Mouse (Mus musculus): Measurements from ENCODE around the gene Olfr1229. TPM values are rescaled to one million over a fixed set of nuclear protein-coding genes. Genes with fewer than 3 reads are reported as not detected.

The Olfr1229 gene
- not detected in 2 replicates for polyA plus RNA-seq (2015; fragmentation: Nextera tagmentation; extraction: Ambion mirVana)

- no peaks in the 10 kb centered on the region for H3K27me3 ChIP-seq
- H3K4me1 ChIP-seq (replicated peaks) = no peaks in the 10 kb centered on the region
- no peak within 1 kb of the TSS for H3K4me3 ChIP-seq (replicated peaks)
- no peak within 1 kb of the TSS for H3K9ac ChIP-seq
- no peaks in the 10 kb centered on the region for H3K9me3 ChIP-seq (replicated peaks)
- no peak for DNase-seq
- H3K36me3 ChIP-seq = no peaks in the 10 kb centered on the region
- no peak within 1 kb of the TSS for H3K4me2 ChIP-seq
- H3K27ac ChIP-seq = no peak within 1 kb of the TSS
- 57% methylated on average over 2 of the region's 2 CpGs for WGBS (ENCODE audit: insufficient replicate concordance)
- ATAC-seq (ENCODE audit: low read depth) = no peak
These were observed at the start of gene Olfr1229 for GRCm38 (mm10) chr2:89287914-89288313. Olfr1229 (minus strand) TSS chr2:89288014.

GRCm38 (mm10) chr2:89329575-89329974 lies 41.8 kb upstream of the Olfr1229 start, which contains the start of gene Olfr1232:
Olfr1232 (minus strand) TSS chr2:89329675.
- DNase-seq (no peak), ATAC-seq (ENCODE audit: low read depth) (no peak)
- H3K4me3 ChIP-seq (replicated peaks) = no peak within 1 kb of the TSS

DNA sequence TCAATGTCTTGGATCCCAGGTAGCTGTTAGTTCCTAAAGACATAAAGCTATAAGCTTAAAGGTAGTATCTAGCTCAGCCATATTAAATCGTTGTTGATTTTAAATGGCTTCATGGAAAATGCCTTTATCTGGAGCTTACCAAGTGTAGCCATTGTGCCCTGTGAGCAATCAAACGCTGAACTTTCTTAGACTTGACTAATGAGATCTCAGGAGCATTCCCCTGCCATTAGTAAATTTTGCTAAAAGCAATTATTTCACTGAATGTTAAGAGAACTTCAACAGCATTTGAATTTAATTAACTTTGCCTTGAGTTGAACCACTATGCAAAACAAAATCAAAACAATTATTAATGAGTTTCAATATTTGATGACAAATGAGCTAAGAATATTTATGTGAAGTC lies 19.2 kb upstream of the Olfr1229 start, which contains the start of gene Olfr1231:
Olfr1231 (minus strand) TSS at position 101 of the 400 bp plus-strand sequence.
- no peaks in the 10 kb centered on the region for H3K4me1 ChIP-seq (replicated peaks)
- H3K9me3 ChIP-seq (replicated peaks) = no peaks in the 10 kb centered on the region
- WGBS (ENCODE audit: insufficient replicate concordance) = 46% methylated on average over 2 of the region's 2 CpGs
- no peaks in the 10 kb centered on the region for H3K27me3 ChIP-seq
- H3K4me2 ChIP-seq = no peak within 1 kb of the TSS
- no peak within 1 kb of the TSS for H3K9ac ChIP-seq
- no peak within 1 kb of the TSS for H3K4me3 ChIP-seq (replicated peaks)
- H3K27ac ChIP-seq = no peak within 1 kb of the TSS
- DNase-seq = no peak
- no peaks in the 10 kb centered on the region for H3K36me3 ChIP-seq
- ATAC-seq (ENCODE audit: low read depth) = no peak

More at GRCm38 (mm10) chr2:89329575-89329974, 41.8 kb upstream of the Olfr1229 start, which contains the start of gene Olfr1232:
- H3K9ac ChIP-seq = no peak within 1 kb of the TSS
- no peak within 1 kb of the TSS for H3K27ac ChIP-seq
- no peaks in the 10 kb centered on the region for H3K27me3 ChIP-seq
- H3K36me3 ChIP-seq = no peaks in the 10 kb centered on the region
- no peaks in the 10 kb centered on the region for H3K4me1 ChIP-seq (replicated peaks)
- H3K4me2 ChIP-seq = no peak within 1 kb of the TSS
- H3K9me3 ChIP-seq (replicated peaks) = no peaks in the 10 kb centered on the region

- no peak for ATAC-seq (ENCODE audit: low read depth)
- WGBS (ENCODE audit: insufficient replicate concordance) = 63% methylated on average over 1 of the region's 1 CpGs
These were observed 9.4 kb upstream of the Olfr1229 start, which contains the start of gene Olfr1230 for GRCm38 (mm10) chr2:89297168-89297567. Olfr1230 (minus strand) TSS chr2:89297268.

DNA sequence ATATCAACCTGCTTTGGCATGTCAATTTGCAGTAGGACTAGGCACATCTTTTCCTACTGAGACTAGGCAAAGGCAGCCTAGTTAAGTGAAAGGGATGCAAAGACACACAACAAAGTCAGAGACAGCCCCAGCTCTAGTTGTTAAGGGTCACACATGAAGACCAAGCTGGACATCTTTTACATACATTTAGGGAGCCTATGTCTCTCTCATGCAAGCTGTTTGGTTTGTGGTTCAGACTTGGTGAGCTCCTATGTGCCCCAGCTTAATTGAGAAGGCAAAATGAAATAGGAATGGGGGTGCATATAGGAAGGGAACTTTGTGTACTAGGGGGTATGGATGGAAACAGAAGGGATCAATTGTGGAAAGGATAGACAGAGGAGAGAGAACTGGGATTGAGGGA lies 33.9 kb downstream of the Olfr1229 start, which contains the start of gene Olfr1228:
Olfr1228 (minus strand) TSS at position 101 of the 400 bp plus-strand sequence.
- no peaks in the 10 kb centered on the region for H3K27me3 ChIP-seq
- H3K27ac ChIP-seq = no peak within 1 kb of the TSS
- H3K4me1 ChIP-seq (replicated peaks) = no peaks in the 10 kb centered on the region
- H3K4me3 ChIP-seq (replicated peaks) = no peak within 1 kb of the TSS
- ATAC-seq (ENCODE audit: low read depth) (no peak), DNase-seq (no peak)
- no peaks in the 10 kb centered on the region for H3K9me3 ChIP-seq (replicated peaks)
- H3K9ac ChIP-seq = no peak within 1 kb of the TSS
- H3K36me3 ChIP-seq = no peaks in the 10 kb centered on the region
- H3K4me2 ChIP-seq = no peak within 1 kb of the TSS

More at GRCm38 (mm10) chr2:89297168-89297567, 9.4 kb upstream of the Olfr1229 start, which contains the start of gene Olfr1230:
- Histone ChIP-seq H3K4me1 (replicated peaks) (no peaks in the 10 kb centered on the region), H3K9ac (no peak within 1 kb of the TSS), H3K9me3 (replicated peaks) (no peaks in the 10 kb centered on the region), H3K27me3 (no peaks in the 10 kb centered on the region), H3K36me3 (no peaks in the 10 kb centered on the region), H3K4me3 (replicated peaks) (no peak within 1 kb of the TSS), H3K4me2 (no peak within 1 kb of the TSS), H3K27ac (no peak within 1 kb of the TSS)
- no peak for DNase-seq

Other genes with a start within 250 kb of the Olfr1229 start
- gene Olfr1218, start 226.8 kb downstream of the Olfr1229 start, polyA plus RNA-seq (2015; fragmentation: Nextera tagmentation; extraction: Ambion mirVana) = not detected in 2 replicates
- not detected in 2 replicates for gene Olfr1219, start 204.5 kb downstream of the Olfr1229 start, polyA plus RNA-seq (2015; fragmentation: Nextera tagmentation; extraction: Ambion mirVana)
- not detected in 2 replicates for gene Olfr1220, start 181.2 kb downstream of the Olfr1229 start, polyA plus RNA-seq (2015; fragmentation: Nextera tagmentation; extraction: Ambion mirVana)
- gene Olfr1221, start 170.7 kb downstream of the Olfr1229 start, polyA plus RNA-seq (2015; fragmentation: Nextera tagmentation; extraction: Ambion mirVana) = not detected in 2 replicates
- not detected in 2 replicates for gene Olfr1222, start 155.0 kb downstream of the Olfr1229 start, polyA plus RNA-seq (2015; fragmentation: Nextera tagmentation; extraction: Ambion mirVana)
- not detected in 2 replicates for gene Olfr1223, start 136.5 kb downstream of the Olfr1229 start, polyA plus RNA-seq (2015; fragmentation: Nextera tagmentation; extraction: Ambion mirVana)
- not detected in 2 replicates for gene Olfr1224-ps1, start 123.9 kb downstream of the Olfr1229 start, polyA plus RNA-seq (2015; fragmentation: Nextera tagmentation; extraction: Ambion mirVana)
- not detected in 2 replicates for gene Olfr1225, start 113.3 kb downstream of the Olfr1229 start, polyA plus RNA-seq (2015; fragmentation: Nextera tagmentation; extraction: Ambion mirVana)
- not detected in 2 replicates for gene Olfr1226, start 88.0 kb downstream of the Olfr1229 start, polyA plus RNA-seq (2015; fragmentation: Nextera tagmentation; extraction: Ambion mirVana)
- not detected in 2 replicates for gene Olfr1228, start 34.0 kb downstream of the Olfr1229 start, polyA plus RNA-seq (2015; fragmentation: Nextera tagmentation; extraction: Ambion mirVana)
- not detected in 2 replicates for gene Olfr1230, start 9.3 kb upstream of the Olfr1229 start, polyA plus RNA-seq (2015; fragmentation: Nextera tagmentation; extraction: Ambion mirVana)
- gene Olfr1231, start 19.1 kb upstream of the Olfr1229 start, polyA plus RNA-seq (2015; fragmentation: Nextera tagmentation; extraction: Ambion mirVana) = not detected in 2 replicates
- gene Olfr1232, start 41.7 kb upstream of the Olfr1229 start, polyA plus RNA-seq (2015; fragmentation: Nextera tagmentation; extraction: Ambion mirVana) = not detected in 2 replicates
- not detected in 2 replicates for gene Olfr1233, start 54.4 kb upstream of the Olfr1229 start, polyA plus RNA-seq (2015; fragmentation: Nextera tagmentation; extraction: Ambion mirVana)
- gene Olfr1234, start 76.9 kb upstream of the Olfr1229 start, polyA plus RNA-seq (2015; fragmentation: Nextera tagmentation; extraction: Ambion mirVana) = not detected in 2 replicates
- gene Olfr1238, start 121.7 kb upstream of the Olfr1229 start, polyA plus RNA-seq (2015; fragmentation: Nextera tagmentation; extraction: Ambion mirVana) = not detected in 2 replicates
- gene Olfr1239, start 132.4 kb upstream of the Olfr1229 start, polyA plus RNA-seq (2015; fragmentation: Nextera tagmentation; extraction: Ambion mirVana) = not detected in 2 replicates
- not detected in 2 replicates for gene Olfr1240, start 155.0 kb upstream of the Olfr1229 start, polyA plus RNA-seq (2015; fragmentation: Nextera tagmentation; extraction: Ambion mirVana)
- gene Olfr1241, start 199.1 kb upstream of the Olfr1229 start, polyA plus RNA-seq (2015; fragmentation: Nextera tagmentation; extraction: Ambion mirVana) = not detected in 2 replicates
- not detected in 2 replicates for gene Olfr1242, start 210.3 kb upstream of the Olfr1229 start, polyA plus RNA-seq (2015; fragmentation: Nextera tagmentation; extraction: Ambion mirVana)
- not detected in 2 replicates for gene Olfr1243, start 243.5 kb upstream of the Olfr1229 start, polyA plus RNA-seq (2015; fragmentation: Nextera tagmentation; extraction: Ambion mirVana)

Measured in liver, embryonic 13.5 days (tissue).